Comparison of ENCODE assay signal across 12 mouse cellular contexts in the genomic region with DNA sequence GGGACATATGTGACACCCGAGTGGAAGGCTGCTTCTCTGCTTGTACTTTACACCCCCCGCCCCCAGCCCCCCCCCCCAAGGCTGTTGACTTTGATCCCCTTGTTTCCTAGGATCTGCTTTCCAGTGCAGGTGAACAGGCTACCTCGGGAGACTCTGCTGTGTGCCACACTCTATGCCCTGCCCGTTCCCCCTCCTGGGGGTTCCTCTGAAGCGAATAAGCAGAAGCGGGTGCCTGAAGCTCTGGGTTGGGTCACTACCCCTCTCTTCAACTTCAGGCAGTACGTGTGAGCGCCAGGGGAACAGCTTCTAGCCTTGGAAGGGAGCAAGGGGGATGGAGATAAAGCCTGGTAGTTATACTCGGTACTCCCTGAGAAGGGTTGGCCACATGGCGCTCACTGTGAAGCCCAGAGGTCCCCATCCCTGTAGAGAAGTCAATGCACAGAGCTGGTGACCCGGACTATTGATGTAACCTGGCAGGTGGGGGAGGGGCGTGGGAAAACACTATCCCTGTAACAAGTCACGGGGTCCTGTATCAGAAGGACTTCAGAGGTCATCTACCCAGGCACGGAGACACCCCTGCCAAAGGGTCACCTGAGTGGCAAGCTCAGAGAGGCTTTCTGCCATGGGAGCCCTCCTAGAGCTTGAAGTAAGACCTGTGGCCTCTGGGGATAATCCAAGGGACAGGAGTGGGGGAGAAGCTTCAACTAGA. TPM values are rescaled to one million over a fixed set of nuclear protein-coding genes. Genes with fewer than 3 reads are reported as not detected.
DNase-seq lines count a peak whose midpoint lies in the region; ATAC-seq and TF ChIP-seq lines count a peak whose summit lies in the region.
"Had no signal": no experiment of that assay in that cellular context is flagged by ENCODE, and none has a peak within 500 bp of the region (broad histone marks: within the 10 kb centered on the region; RNA-seq: fewer than 3 reads in every experiment).

No protein-coding gene starts in this region.

- no peak overlapping the region for H3K4me3 ChIP-seq in heart, adult 2 months
- no peak overlapping the region for H3K4me3 ChIP-seq in liver, embryonic 14.5 days (ENCODE audit: insufficient read depth in 1 of 2, low read depth in 2 of 2, low read length in 2 of 2)
- no peak overlapping the region for H3K4me3 ChIP-seq in stomach, postnatal 0 days (ENCODE audit: low read depth, low read length)
- no peak overlapping the region for H3K4me3 ChIP-seq in forebrain, embryonic 12.5 days (replicated peaks)
- H3K4me3 ChIP-seq: hindbrain, embryonic 12.5 days had no signal

- intact Hi-C loops in heart, adult 2 months (cut with DNase I) = no loop called here
- intact Hi-C loops in heart, postnatal 14 days (cut with DNase I) = loop anchor here (1.0 kb wide), 1 partner anchor 12 kb away; no protein-coding TSS in a partner anchor

- no peak for TF ChIP-seq CTCF in heart, adult 2 months (IDR thresholded peaks at IDR 0.05)
- no peak for TF ChIP-seq CTCF in liver, embryonic 14.5 days (IDR thresholded peaks at IDR 0.05; ENCODE audit: low read depth)
- TF ChIP-seq CTCF in stomach, postnatal 0 days (IDR thresholded peaks at IDR 0.05; ENCODE audit: low read depth) = no peak

- 65% methylated on average over 14 of the region's 14 CpGs for WGBS in heart, adult 2 months
- 59% methylated on average over 14 of the region's 14 CpGs for WGBS in liver, embryonic 14.5 days (ENCODE audit: insufficient replicate concordance)
- whole genome bisulfite sequencing in stomach, postnatal 0 days = 71% methylated on average over 14 of the region's 14 CpGs
- WGBS in forebrain, embryonic 12.5 days = 84% methylated on average over 14 of the region's 14 CpGs

- ATAC-seq in liver, embryonic 14.5 days (ENCODE audit: insufficient read depth) = no peak
- ATAC-seq in stomach, postnatal 0 days (ENCODE audit: low FRiP score, low TSS enrichment) = peak; percentile 1; the same call in 1 of the 2 replicates
- no peak for ATAC-seq in forebrain, embryonic 12.5 days (ENCODE audit: low FRiP score)

- H3K9ac ChIP-seq in heart, adult 2 months (ENCODE audit: low read depth, low read length) = no peak overlapping the region
- no peak overlapping the region for H3K9ac ChIP-seq in liver, embryonic 14.5 days (replicated peaks)
- H3K9ac ChIP-seq in stomach, postnatal 0 days (ENCODE audit: low read length) = no peak overlapping the region
- H3K9ac ChIP-seq in forebrain, embryonic 12.5 days = no peak overlapping the region
- H3K9ac ChIP-seq: hindbrain, embryonic 12.5 days had no signal

- peak overlapping the region; percentile 86 for H3K27ac ChIP-seq in heart, adult 2 months
- H3K27ac ChIP-seq in liver, embryonic 14.5 days = no peak overlapping the region
- H3K27ac ChIP-seq in stomach, postnatal 0 days (replicated peaks) = peak overlapping the region; percentile 78
- H3K27ac ChIP-seq in forebrain, embryonic 12.5 days = no peak overlapping the region
- H3K27ac ChIP-seq: hindbrain, embryonic 12.5 days had no signal

- H3K36me3 ChIP-seq in heart, adult 2 months (ENCODE audit: control insufficient read depth, insufficient read depth, low read length) = peaks cover 6% of the 10 kb centered on the region; the same call in 1 of the 2 replicates
- no peaks in the 10 kb centered on the region for H3K36me3 ChIP-seq in liver, embryonic 14.5 days (replicated peaks; ENCODE audit: control insufficient read depth, insufficient read depth, low read depth)
- H3K36me3 ChIP-seq in stomach, postnatal 0 days (ENCODE audit: control insufficient read depth, insufficient read depth, low read length) = peaks cover 8% of the 10 kb centered on the region
- H3K36me3 ChIP-seq in forebrain, embryonic 12.5 days (replicated peaks) = peaks cover 75% of the 10 kb centered on the region

- H3K27me3 ChIP-seq in heart, adult 2 months (ENCODE audit: control insufficient read depth, insufficient read depth, low read length) = no peaks in the 10 kb centered on the region
- no peaks in the 10 kb centered on the region for H3K27me3 ChIP-seq in liver, embryonic 14.5 days (ENCODE audit: control insufficient read depth, insufficient read depth, low read length)
- no peaks in the 10 kb centered on the region for H3K27me3 ChIP-seq in stomach, postnatal 0 days (ENCODE audit: control insufficient read depth, insufficient read depth, low read length)
- H3K27me3 ChIP-seq in forebrain, embryonic 12.5 days = no peaks in the 10 kb centered on the region
- H3K27me3 ChIP-seq: hindbrain, embryonic 12.5 days had no signal

- TF ChIP-seq POLR2A in heart, adult 2 months (IDR thresholded peaks at IDR 0.05; ENCODE audit: insufficient read depth, low read depth, low read length) = no peak

- H3K4me2 ChIP-seq in liver, embryonic 14.5 days (ENCODE audit: low read depth) = peak overlapping the region; percentile 21
- H3K4me2 ChIP-seq in stomach, postnatal 0 days (replicated peaks; ENCODE audit: low read depth) = no peak overlapping the region
- H3K4me2 ChIP-seq in forebrain, embryonic 12.5 days = no peak overlapping the region
- H3K4me2 ChIP-seq: hindbrain, embryonic 12.5 days had no signal

- H3K4me1 ChIP-seq in heart, adult 2 months (ENCODE audit: control insufficient read depth, insufficient read depth, low read length) = peaks cover 7% of the 10 kb centered on the region
- H3K4me1 ChIP-seq in liver, embryonic 14.5 days (replicated peaks; ENCODE audit: control insufficient read depth in 2 of 2, insufficient read depth in 2 of 2, low read length in 1 of 2) = peaks cover 17 to 21% of the 10 kb centered on the region in 2 experiments
- peaks cover 2% of the 10 kb centered on the region; the same call in 1 of the 2 replicates for H3K4me1 ChIP-seq in stomach, postnatal 0 days (replicated peaks; ENCODE audit: control insufficient read depth, insufficient read depth)
- peaks cover 46% of the 10 kb centered on the region for H3K4me1 ChIP-seq in forebrain, embryonic 12.5 days

- H3K79me2 ChIP-seq in heart, adult 2 months (replicated peaks; ENCODE audit: control insufficient read depth, insufficient read depth, low read length) = no peaks in the 10 kb centered on the region; the same call in 1 of the 2 replicates

- TF ChIP-seq EP300 in heart, adult 2 months (IDR thresholded peaks at IDR 0.05; ENCODE audit: insufficient read depth, low read depth, low read length) = no peak
- no peak for TF ChIP-seq EP300 in liver, embryonic 14.5 days (IDR thresholded peaks at IDR 0.05; ENCODE audit: low read depth)
- TF ChIP-seq EP300 in stomach, postnatal 0 days (optimal IDR thresholded peaks at IDR 0.05) = no peak

- DNase-seq in heart, adult 2 months = no peak
- DNase-seq in heart, postnatal 14 days = no peak
- peak; percentile 10 for DNase-seq in retina, postnatal 1 day
- DNase-seq in retina, embryonic 14.5 days (ENCODE audit: low spot score) = no peak
- no peak for DNase-seq in liver, embryonic 14.5 days (ENCODE audit: low read depth in 3 of 3, low spot score in 3 of 3)
- DNase-seq in stomach, postnatal 0 days (ENCODE audit: low spot score) = no peak
- DNase-seq in layer of hippocampus, adult 8-10 months (ENCODE audit: low spot score in 2 of 2) = no peak
- DNase-seq: adrenal gland, postnatal 25 days; thymus, postnatal 4 days had no signal

- H3K9me3 ChIP-seq in liver, embryonic 14.5 days (ENCODE audit: control insufficient read depth, low read length) = no peaks in the 10 kb centered on the region
- no peaks in the 10 kb centered on the region for H3K9me3 ChIP-seq in stomach, postnatal 0 days (ENCODE audit: control insufficient read depth, low read length)
- no peaks in the 10 kb centered on the region for H3K9me3 ChIP-seq in forebrain, embryonic 12.5 days
- H3K9me3 ChIP-seq: hindbrain, embryonic 12.5 days; megakaryocyte, embryonic 14.5 days had no signal

RNA-seq across cellular contexts. Expression of a gene that starts 39.4 kb away (rescaled TPM):
- 10 to 100 TPM; 14.6 to 19.4 TPM for total RNA-seq in heart, adult 2 months (2021)
- 19.9 and 22.0 TPM in 2 replicates for polyA plus RNA-seq in heart, adult 2 months (2012; rRNA removed)
- 10 to 100 TPM; 22.7 to 24.3 TPM for total RNA-seq in heart, postnatal 14 days (2021)
- polyA plus RNA-seq in liver, embryonic 14.5 days (2012; rRNA removed) = 0.76 and 0.83 TPM in 2 replicates
- polyA plus RNA-seq in liver, embryonic 14.5 days (2014; fragmentation: Nextera tagmentation; extraction: Ambion mirVana) = 0.48 and 0.75 TPM in 2 replicates
- 4.2 and 4.7 TPM in 2 replicates for polyA plus RNA-seq in stomach, postnatal 0 days (2015; fragmentation: Nextera tagmentation; extraction: Ambion mirVana)
- 21.3 and 22.0 TPM in 2 replicates for polyA plus RNA-seq in forebrain, embryonic 12.5 days (2016; fragmentation: Nextera tagmentation; extraction: Ambion mirVana)
- total RNA-seq in layer of hippocampus, adult 8-10 months (2022) = 10 to 100 TPM; 15.9 to 17.6 (median 16.4) TPM

RNA-seq across cellular contexts. Expression of a gene that starts 46.1 kb away (rescaled TPM):
- 10 to 100 TPM; 21.5 to 22.8 TPM for total RNA-seq in heart, adult 2 months (2021)
- 8.6 and 12.8 TPM in 2 replicates for polyA plus RNA-seq in heart, adult 2 months (2012; rRNA removed)
- 10 to 100 TPM; 32.2 to 34.6 TPM for total RNA-seq in heart, postnatal 14 days (2021)
- polyA plus RNA-seq in liver, embryonic 14.5 days (2012; rRNA removed) = 21.3 and 26.9 TPM in 2 replicates
- 33.4 and 40.5 TPM in 2 replicates for polyA plus RNA-seq in liver, embryonic 14.5 days (2014; fragmentation: Nextera tagmentation; extraction: Ambion mirVana)
- polyA plus RNA-seq in stomach, postnatal 0 days (2015; fragmentation: Nextera tagmentation; extraction: Ambion mirVana) = 20.7 and 22.3 TPM in 2 replicates
- 58.3 and 63.5 TPM in 2 replicates for polyA plus RNA-seq in forebrain, embryonic 12.5 days (2016; fragmentation: Nextera tagmentation; extraction: Ambion mirVana)
- 10 to 100 TPM; 39.6 to 47.7 (median 43.0) TPM for total RNA-seq in layer of hippocampus, adult 8-10 months (2022)

RNA-seq across cellular contexts. Expression of a gene that starts 54.5 kb away (rescaled TPM):
- total RNA-seq in heart, adult 2 months (2021) = 10 to 100 TPM; 23.7 to 25.9 TPM
- polyA plus RNA-seq in heart, adult 2 months (2012; rRNA removed) = 22.9 and 43.2 TPM in 2 replicates
- total RNA-seq in heart, postnatal 14 days (2021) = 10 to 100 TPM; 42.8 to 52.4 TPM
- polyA plus RNA-seq in liver, embryonic 14.5 days (2012; rRNA removed) = 21.6 and 25.9 TPM in 2 replicates
- 11.6 and 14.4 TPM in 2 replicates for polyA plus RNA-seq in liver, embryonic 14.5 days (2014; fragmentation: Nextera tagmentation; extraction: Ambion mirVana)
- polyA plus RNA-seq in stomach, postnatal 0 days (2015; fragmentation: Nextera tagmentation; extraction: Ambion mirVana) = 11.1 and 11.3 TPM in 2 replicates
- polyA plus RNA-seq in forebrain, embryonic 12.5 days (2016; fragmentation: Nextera tagmentation; extraction: Ambion mirVana) = 52.8 and 53.1 TPM in 2 replicates
- 100 to 1,000 TPM in 1 of 4 experiments, 10 to 100 TPM in 3; 86.9 to 117 (median 95.4) TPM for total RNA-seq in layer of hippocampus, adult 8-10 months (2022)

Comparison
In these comparisons a context has a peak if more than half of its experiments do, and no peak if none do; other contexts are left out.
1. H3K27ac ChIP-seq: peak in heart, adult 2 months (single experiment) and stomach, postnatal 0 days (single experiment); none in liver, embryonic 14.5 days (single experiment) and forebrain, embryonic 12.5 days (single experiment).